Mouse (Mus musculus): Measurements from ENCODE around the gene Rasgrp2. TPM values are rescaled to one million over a fixed set of nuclear protein-coding genes. Genes with fewer than 3 reads are reported as not detected.
A peak's percentile ranks its signal among the peaks of the same experiment; 100 is the strongest.

The Rasgrp2 gene
- total and polyA plus RNA-seq, 2 experiments from 2014 or later = 252 to 283 TPM

GRCm38 (mm10) chr19:6419805-6420310 lies 20.7 kb downstream of the Rasgrp2 start:
- no peak for DNase-seq (ENCODE audit: low spot score)
- Histone ChIP-seq H3K36me3 (ENCODE audit: insufficient read depth, low read length) (no peaks in the 10 kb centered on the region), H3K27me3 (ENCODE audit: insufficient read depth, low read length) (no peaks in the 10 kb centered on the region), H3K4me1 (ENCODE audit: insufficient read depth, low read length) (peaks cover 65% of the 10 kb centered on the region), H3K4me3 (ENCODE audit: low read length) (peak overlapping the region; percentile 73), H3K9me3 (ENCODE audit: low read length) (no peaks in the 10 kb centered on the region), H3K4me2 (ENCODE audit: low read depth, low read length) (peak overlapping the region; percentile 76), H3K27ac (peak overlapping the region; percentile 94), H3K9ac (replicated peaks; ENCODE audit: low read length) (peak overlapping the region; percentile 80)
- WGBS = 34% methylated on average over 9 of the region's 9 CpGs
- no peak for ATAC-seq
- TF ChIP-seq CTCF (IDR thresholded peaks at IDR 0.05; ENCODE audit: low read depth) = no peak

GRCm38 (mm10) chr19:6420481-6421210 lies 21.5 kb downstream of the Rasgrp2 start:
- Histone ChIP-seq H3K4me1 (ENCODE audit: insufficient read depth, low read length) (peaks cover 62% of the 10 kb centered on the region), H3K9ac (replicated peaks; ENCODE audit: low read length) (peak overlapping the region; percentile 80), H3K4me3 (ENCODE audit: low read length) (peak overlapping the region; percentile 73), H3K36me3 (ENCODE audit: insufficient read depth, low read length) (no peaks in the 10 kb centered on the region), H3K4me2 (ENCODE audit: low read depth, low read length) (peak overlapping the region; percentile 76), H3K27me3 (ENCODE audit: insufficient read depth, low read length) (no peaks in the 10 kb centered on the region), H3K27ac (peak overlapping the region; percentile 12; the same call in 1 of the 2 replicates), H3K9me3 (ENCODE audit: low read length) (no peaks in the 10 kb centered on the region)
- ATAC-seq = no peak
- no peak for DNase-seq (ENCODE audit: low spot score)
- WGBS = 41% methylated on average over 19 of the region's 19 CpGs
- TF ChIP-seq CTCF (IDR thresholded peaks at IDR 0.05; ENCODE audit: low read depth) = peak; percentile 28

- Histone ChIP-seq H3K9me3 (ENCODE audit: low read length) (no peaks in the 10 kb centered on the region), H3K4me1 (ENCODE audit: insufficient read depth, low read length) (peaks cover 59% of the 10 kb centered on the region), H3K4me2 (ENCODE audit: low read depth, low read length) (peak overlapping the region; percentile 76), H3K36me3 (ENCODE audit: insufficient read depth, low read length) (no peaks in the 10 kb centered on the region), H3K9ac (replicated peaks; ENCODE audit: low read length) (peak overlapping the region; percentile 80), H3K27me3 (ENCODE audit: insufficient read depth, low read length) (no peaks in the 10 kb centered on the region), H3K27ac (0 out of 2 replicates have a peak overlapping the region, but pooled peaks have one; percentile 12), H3K4me3 (ENCODE audit: low read length) (peak overlapping the region; percentile 73)
- 57% methylated on average over 9 of the region's 9 CpGs for WGBS
- TF ChIP-seq CTCF (IDR thresholded peaks at IDR 0.05; ENCODE audit: low read depth) = no peak
- ATAC-seq (no peak), DNase-seq (ENCODE audit: low spot score) (no peak)
These were observed 22.1 kb downstream of the Rasgrp2 start for GRCm38 (mm10) chr19:6421211-6421590.

- Histone ChIP-seq H3K9me3 (ENCODE audit: low read length) (no peaks in the 10 kb centered on the region), H3K36me3 (ENCODE audit: insufficient read depth, low read length) (no peaks in the 10 kb centered on the region), H3K9ac (replicated peaks; ENCODE audit: low read length) (no peak overlapping the region), H3K4me3 (ENCODE audit: low read length) (no peak overlapping the region), H3K4me1 (ENCODE audit: insufficient read depth, low read length) (peaks cover 57% of the 10 kb centered on the region), H3K4me2 (ENCODE audit: low read depth, low read length) (peak overlapping the region; percentile 18; the same call in 1 of the 2 replicates), H3K27ac (no peak overlapping the region), H3K27me3 (ENCODE audit: insufficient read depth, low read length) (no peaks in the 10 kb centered on the region)
- no peak for DNase-seq (ENCODE audit: low spot score)
- TF ChIP-seq CTCF (IDR thresholded peaks at IDR 0.05; ENCODE audit: low read depth) = no peak
- WGBS = 59% methylated on average over 7 of the region's 7 CpGs
- ATAC-seq = no peak
These were observed 22.9 kb downstream of the Rasgrp2 start for GRCm38 (mm10) chr19:6422014-6422413.

GRCm38 (mm10) chr19:6423241-6423640 lies 24.1 kb downstream of the Rasgrp2 start:
- WGBS = 76% methylated on average over 16 of the region's 16 CpGs
- Histone ChIP-seq H3K9ac (replicated peaks; ENCODE audit: low read length) (no peak overlapping the region), H3K27me3 (ENCODE audit: insufficient read depth, low read length) (no peaks in the 10 kb centered on the region), H3K27ac (no peak overlapping the region), H3K9me3 (ENCODE audit: low read length) (no peaks in the 10 kb centered on the region), H3K36me3 (ENCODE audit: insufficient read depth, low read length) (no peaks in the 10 kb centered on the region), H3K4me3 (ENCODE audit: low read length) (no peak overlapping the region), H3K4me1 (ENCODE audit: insufficient read depth, low read length) (peaks cover 61% of the 10 kb centered on the region), H3K4me2 (ENCODE audit: low read depth, low read length) (no peak overlapping the region)
- no peak for TF ChIP-seq CTCF (IDR thresholded peaks at IDR 0.05; ENCODE audit: low read depth)
- no peak for DNase-seq (ENCODE audit: low spot score)
- no peak for ATAC-seq

- WGBS = 43% methylated on average over 8 of the region's 8 CpGs
- ATAC-seq (no peak), DNase-seq (ENCODE audit: low spot score) (no peak)
- no peak for TF ChIP-seq CTCF (IDR thresholded peaks at IDR 0.05; ENCODE audit: low read depth)
- Histone ChIP-seq H3K27ac (no peak overlapping the region), H3K36me3 (ENCODE audit: insufficient read depth, low read length) (no peaks in the 10 kb centered on the region), H3K9ac (replicated peaks; ENCODE audit: low read length) (no peak overlapping the region), H3K4me1 (ENCODE audit: insufficient read depth, low read length) (peaks cover 67% of the 10 kb centered on the region), H3K27me3 (ENCODE audit: insufficient read depth, low read length) (no peaks in the 10 kb centered on the region), H3K4me3 (ENCODE audit: low read length) (no peak overlapping the region), H3K9me3 (ENCODE audit: low read length) (no peaks in the 10 kb centered on the region), H3K4me2 (ENCODE audit: low read depth, low read length) (no peak overlapping the region)
These were observed 25.2 kb downstream of the Rasgrp2 start for GRCm38 (mm10) chr19:6424137-6424881.

Measured in hindbrain, postnatal 0 days (tissue).